Mouse (Mus musculus): ENCODE results near the gene Slc4a5.
A peak's percentile ranks its signal among the peaks of the same experiment; 100 is the strongest.
"Not testable (repeated sequence)": the region's sequence is repeated elsewhere in the genome, so short reads cannot be mapped to it uniquely, and the experiment has no call there.

Slc4a5 gene

DNA sequence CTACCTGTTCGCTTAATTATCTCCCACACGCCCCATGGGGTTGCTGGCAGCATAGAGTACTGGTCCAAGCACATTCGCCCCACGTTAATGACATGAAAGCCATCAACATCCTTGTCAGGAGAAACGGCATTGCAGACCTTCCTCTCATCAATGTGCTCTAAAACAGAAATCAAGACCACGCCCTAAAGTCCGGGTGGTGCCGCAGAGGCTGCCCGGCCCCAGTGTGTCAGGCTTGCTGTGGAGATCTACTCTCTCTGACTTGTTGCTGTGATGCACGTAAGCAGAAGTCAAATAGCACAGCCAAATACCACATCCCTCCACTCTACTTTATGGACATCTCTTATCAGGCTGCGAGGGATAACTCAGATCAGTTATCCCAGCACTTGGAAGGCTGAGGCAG, 91.6 kb downstream of the Slc4a5 start:
- DNase-seq (ENCODE audit: low spot score), result no peak

DNA sequence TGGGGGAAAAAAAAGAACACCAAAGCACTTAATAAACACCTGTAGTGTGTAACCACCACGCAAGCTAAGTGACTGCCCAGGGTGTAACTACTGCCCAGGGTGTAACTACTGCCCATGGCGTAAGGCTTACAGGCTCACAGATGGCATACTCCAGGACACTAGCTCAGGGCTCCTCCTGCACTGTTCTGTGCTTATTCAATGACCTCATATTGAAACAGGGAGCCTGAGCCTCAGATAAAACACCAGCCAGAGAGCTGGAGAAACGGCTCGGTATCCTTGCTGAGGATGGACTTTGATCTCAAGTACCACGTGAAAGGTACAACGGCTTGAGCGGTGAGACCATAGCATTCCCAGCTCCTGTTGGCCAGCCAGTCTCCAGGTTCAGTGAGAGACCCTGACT, 92.4 kb downstream of the Slc4a5 start:
- peak; percentile 74 for DNase-seq (ENCODE audit: low spot score)

- peak; percentile 40 for DNase-seq (ENCODE audit: low spot score)
Measured at GRCm38 (mm10) chr6:83312514-83312913, 92.9 kb downstream of the Slc4a5 start.

- DNase-seq (ENCODE audit: low spot score), result no peak
Measured at GRCm38 (mm10) chr6:83315293-83315692, 95.7 kb downstream of the Slc4a5 start.

DNA sequence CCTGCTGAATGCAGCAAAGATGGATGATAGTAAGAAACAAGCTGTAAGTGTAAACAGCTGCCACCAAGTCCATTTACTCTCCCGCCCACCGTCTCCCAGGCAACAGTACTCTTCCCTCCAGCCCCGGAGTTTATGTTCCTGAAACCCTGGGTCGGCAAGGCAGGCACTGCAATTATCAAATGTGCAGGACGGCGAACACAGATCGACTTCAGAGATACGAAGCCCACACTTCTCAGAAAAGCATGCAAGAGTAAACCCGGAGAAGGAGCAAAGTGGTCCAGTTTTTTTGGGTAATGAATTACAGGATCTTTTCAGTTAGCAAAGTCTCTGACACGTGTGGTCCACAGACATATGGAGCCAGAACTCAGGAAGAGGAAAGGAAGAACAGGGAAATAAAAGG, 96.4 kb downstream of the Slc4a5 start:
- peak; percentile 44 for DNase-seq (ENCODE audit: low spot score)

- DNase-seq (ENCODE audit: low spot score), result peak; percentile 84
Measured at GRCm38 (mm10) chr6:83317108-83317741, 97.6 kb downstream of the Slc4a5 start.

DNA sequence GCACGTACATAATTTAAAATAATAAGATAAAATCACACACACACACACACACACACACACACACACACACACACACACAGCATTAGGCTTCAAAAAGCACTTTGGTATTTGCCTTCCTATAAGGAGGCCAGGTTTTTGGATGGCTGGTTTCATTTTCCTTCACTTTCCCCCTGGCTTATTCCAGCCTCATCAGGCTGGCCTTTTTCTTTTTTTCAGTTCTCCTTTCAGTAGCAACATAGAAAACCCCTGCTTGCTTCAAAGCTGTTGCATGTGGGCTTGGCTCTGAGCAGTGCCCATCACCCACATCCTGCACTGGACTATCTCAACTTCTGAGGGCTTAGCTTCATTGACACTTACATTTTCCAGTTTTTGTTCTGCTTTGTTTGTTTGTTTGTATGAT, 102.3 kb downstream of the Slc4a5 start:
- DNase-seq (ENCODE audit: low spot score), result no peak

DNA sequence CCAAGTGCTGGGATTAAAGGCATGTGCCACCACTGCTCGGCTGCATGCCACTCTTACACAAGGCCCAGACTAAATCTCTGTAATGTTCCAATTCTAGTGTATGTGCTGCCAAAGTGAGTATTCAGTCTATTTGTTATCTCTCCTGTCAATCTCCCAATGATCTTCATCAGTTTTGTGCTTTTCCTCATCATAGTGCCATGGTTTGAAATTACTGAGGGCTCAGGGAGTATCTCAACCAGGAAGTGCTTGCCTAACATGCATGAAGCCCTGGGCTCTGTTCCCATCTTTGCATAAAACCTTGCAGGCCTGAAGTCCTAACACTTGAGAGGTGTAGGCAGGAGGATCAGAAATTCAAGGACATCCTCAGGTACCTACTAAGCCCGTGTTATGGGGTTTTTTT, 103.2 kb downstream of the Slc4a5 start:
- DNase-seq (ENCODE audit: low spot score), result no peak

DNA sequence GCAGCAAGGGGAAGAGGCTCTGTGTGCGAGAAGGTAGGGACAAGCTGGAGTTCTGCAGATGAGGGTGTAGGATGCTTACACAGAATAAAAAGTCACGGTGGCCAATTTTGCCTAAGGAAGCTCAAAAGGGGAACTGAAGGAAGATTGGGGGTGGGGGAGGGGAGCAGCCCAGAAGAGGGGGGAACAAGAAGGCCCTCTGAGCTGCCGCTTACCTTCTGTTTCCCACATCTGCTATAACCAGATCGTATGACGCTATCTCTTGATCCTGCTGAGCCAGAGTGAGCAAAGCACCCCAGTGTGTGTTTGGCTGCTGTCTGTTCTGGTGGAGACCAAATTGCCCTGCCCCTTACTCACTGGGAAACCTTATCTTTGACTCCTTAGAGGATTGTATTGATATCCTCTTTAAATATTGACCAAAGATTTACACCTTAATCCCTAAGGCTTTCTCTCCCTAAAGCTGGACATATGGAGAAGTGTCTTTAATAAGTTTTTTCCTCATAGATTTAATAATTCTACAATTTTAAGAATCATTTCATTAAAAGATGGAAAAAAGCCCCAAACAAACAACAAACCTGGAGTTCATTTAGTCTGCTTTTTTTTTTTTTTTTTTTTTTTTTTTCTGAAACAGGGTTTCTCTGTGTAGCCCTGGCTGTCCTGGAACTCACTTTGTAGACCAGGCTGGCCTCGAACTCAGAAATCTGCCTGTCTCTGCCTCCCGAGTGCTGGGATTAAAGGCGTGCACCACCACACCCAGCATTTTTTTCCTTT, 104.2 kb downstream of the Slc4a5 start:
- no peak for DNase-seq (ENCODE audit: low spot score)

GRCm38 (mm10) chr6:83325525-83326393, 106.1 kb downstream of the Slc4a5 start, which contains the start of the genes Mthfd2 and Mob1a:
TSS of gene Mthfd2 (minus strand) at chr6:83325908.
TSS of gene Mob1a (plus strand) at chr6:83326016.
- peak; percentile 96 for DNase-seq (ENCODE audit: low spot score)

- DNase-seq (ENCODE audit: low spot score), result no peak
Measured at GRCm38 (mm10) chr6:83326394-83326736, 106.7 kb downstream of the Slc4a5 start.

DNA sequence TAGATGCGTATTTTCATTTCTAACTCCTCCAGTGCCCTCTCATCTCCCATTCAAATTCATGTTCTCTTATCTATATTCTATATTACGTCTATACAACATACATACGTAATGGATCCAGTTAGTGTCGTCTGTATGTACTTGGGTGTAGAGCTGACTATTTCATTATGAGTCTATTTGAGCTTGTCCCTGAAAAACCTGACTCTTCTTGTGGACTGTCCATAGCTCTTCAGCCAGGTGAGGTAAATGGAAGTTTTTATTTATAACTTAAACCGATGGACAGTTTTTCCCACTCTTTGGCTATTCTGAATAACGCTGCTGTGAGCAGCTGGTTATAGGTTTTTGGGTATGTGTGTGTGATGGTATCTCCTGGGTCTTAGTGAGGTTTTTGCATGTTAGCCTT, 107.1 kb downstream of the Slc4a5 start:
- DNase-seq (ENCODE audit: low spot score), result no peak

- no peak for DNase-seq (ENCODE audit: low spot score)
Measured at GRCm38 (mm10) chr6:83327591-83328190, 108.1 kb downstream of the Slc4a5 start.

DNA sequence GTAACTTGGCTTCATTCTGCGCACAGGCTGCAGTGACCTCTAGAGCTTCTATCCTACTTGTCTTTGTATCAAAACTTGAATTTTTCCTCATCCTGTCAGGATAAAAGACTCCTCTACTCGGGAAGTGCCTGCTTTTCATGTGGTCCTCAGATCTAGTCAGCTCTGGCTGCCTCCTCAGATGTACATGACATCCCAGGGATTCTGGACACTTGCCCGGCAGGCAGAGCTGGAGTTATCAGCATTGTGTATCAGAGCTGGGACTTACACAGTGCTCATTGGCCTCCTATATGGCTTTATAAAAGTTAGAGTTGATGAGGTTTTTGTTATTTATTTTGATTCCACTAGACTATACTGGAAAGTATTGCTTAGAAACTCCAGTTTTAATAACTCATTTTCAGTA, 121.8 kb downstream of the Slc4a5 start:
- no peak for DNase-seq (ENCODE audit: low spot score)

GRCm38 (mm10) chr6:83342957-83343356, 123.3 kb downstream of the Slc4a5 start:
- DNase-seq (ENCODE audit: low spot score), result no peak

DNA sequence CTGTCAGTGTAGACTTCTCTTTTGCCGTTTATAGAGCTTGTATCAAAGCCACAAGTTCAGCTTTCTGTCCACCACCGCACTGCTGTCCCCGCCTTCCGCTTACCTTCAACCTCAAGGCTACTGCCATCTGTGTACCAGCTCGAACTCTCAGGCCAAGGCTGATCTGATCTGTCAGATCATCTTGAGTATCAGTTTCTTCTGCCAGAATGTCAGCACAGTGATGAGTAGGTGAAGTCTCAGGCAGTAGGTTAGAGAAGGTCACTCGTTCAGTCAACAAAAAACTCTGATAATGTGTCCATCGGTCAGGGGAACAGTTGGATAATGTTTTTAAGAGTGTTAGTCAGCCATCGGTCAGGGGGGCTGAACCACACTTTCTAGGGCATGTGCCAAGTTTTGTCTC, 125.7 kb downstream of the Slc4a5 start:
- DNase-seq (ENCODE audit: low spot score), result not testable (repeated sequence)

DNA sequence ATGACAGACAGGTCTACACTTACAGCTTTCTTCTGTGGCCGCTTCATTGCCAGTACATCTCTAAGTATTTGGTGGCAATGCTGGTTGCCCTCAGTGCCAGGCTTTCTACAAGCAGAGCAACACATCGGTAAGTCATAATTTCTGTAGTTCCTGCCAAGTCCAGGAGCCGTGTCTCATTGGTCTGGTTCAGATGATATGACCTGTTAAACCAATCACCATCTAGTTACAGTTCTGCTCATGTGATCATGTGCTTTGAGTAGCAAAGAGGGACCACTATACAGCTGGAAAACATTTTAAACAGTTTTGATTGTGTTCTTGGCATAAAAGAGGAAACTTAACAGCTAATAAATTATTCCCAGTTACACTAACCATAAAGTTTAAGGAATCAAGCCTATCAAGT, 128.3 kb downstream of the Slc4a5 start:
- no peak for DNase-seq (ENCODE audit: low spot score)

GRCm38 (mm10) chr6:83348873-83349272, 129.2 kb downstream of the Slc4a5 start, which contains the start of gene Bola3:
TSS of gene Bola3 (plus strand) at chr6:83349147.
- no peak for DNase-seq (ENCODE audit: low spot score)

DNA sequence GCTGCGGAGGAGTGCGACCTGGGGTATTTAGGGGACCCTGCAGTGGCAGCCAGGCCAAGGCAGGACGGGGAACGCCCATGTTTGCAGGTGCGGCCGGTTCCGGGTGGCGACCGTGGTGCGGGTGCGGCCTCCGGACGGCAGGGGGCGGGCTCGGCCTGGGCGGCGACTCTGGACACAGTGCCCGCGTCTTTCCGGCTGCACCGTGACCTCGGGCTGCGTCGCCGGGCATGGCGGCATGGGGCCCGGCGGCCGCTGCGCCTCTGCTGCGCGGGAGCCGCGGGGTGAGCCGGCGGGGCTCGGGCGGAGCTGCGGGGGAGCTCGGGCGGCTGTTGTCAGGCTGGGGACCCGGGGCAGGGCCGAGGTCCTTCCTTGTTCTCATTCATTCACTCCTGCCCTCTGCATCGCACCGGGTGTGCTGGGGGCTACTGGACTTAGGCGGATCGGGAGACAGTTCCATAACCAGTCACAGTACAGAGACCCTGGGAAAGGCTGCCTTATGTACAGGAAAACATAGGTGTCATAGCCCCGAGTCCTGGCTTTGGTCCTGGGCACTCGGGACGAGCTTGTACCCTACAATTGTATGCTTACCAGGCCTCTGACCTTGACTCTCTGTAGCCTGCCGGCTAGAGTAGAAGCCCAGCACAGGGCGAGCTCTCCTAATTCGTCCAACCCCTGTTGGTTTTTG, 129.8 kb downstream of the Slc4a5 start:
- DNase-seq (ENCODE audit: low spot score), result peak; percentile 87

DNA sequence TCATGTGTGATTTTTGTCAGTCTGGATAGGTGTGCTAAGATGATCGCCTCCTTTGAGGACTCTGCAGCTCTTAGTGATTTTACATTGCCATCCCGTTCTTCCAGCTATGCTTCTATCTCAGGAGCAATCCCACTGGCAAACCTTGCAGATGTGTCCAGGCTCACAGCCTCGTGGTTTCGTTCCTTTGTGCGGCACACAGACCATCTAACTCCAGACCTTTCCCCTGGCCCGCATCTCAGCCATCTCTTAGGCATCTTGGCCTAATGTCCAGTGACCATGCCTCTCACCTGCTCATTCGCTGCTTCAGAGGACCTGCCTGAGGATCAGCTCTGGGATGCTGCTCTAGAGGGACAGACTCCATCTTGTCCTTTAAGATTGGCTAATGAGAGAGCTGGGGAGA, 130.5 kb downstream of the Slc4a5 start:
- DNase-seq (ENCODE audit: low spot score), result no peak

DNA sequence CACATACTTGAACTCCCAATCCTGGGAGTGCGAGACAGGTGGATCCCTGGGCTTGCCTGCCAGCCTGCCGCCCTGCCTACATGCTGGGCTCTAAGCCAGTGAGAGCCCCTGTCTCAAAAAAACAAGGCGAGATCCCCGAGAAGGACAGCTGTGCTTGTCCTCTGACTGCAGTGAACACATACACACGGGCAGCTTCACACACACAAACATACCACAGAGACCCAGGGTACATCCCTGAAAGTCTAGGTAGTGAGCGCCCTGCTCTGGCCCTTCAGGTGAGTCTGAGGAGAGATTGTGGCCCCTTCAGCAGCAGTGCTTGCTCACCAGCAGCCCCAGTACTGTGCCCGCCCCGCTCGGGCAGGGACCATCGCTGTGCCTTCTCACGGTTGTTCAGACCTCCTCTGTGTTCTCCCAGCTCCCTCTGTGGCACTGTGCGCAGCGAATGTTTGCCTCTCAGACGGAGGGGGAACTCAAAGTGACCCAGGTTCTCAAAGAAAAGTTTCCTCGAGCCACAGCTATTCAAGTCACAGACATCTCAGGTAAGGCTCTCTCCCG, 131.3 kb downstream of the Slc4a5 start:
- DNase-seq (ENCODE audit: low spot score), result no peak

Measured in yolk sac, embryonic 10.5 days (tissue).